Mouse (Mus musculus): ENCODE results near the gene Cplane1.
"Not testable (repeated sequence)": the region's sequence is repeated elsewhere in the genome, so short reads cannot be mapped to it uniquely, and the experiment has no call there.

Cplane1 gene

DNA sequence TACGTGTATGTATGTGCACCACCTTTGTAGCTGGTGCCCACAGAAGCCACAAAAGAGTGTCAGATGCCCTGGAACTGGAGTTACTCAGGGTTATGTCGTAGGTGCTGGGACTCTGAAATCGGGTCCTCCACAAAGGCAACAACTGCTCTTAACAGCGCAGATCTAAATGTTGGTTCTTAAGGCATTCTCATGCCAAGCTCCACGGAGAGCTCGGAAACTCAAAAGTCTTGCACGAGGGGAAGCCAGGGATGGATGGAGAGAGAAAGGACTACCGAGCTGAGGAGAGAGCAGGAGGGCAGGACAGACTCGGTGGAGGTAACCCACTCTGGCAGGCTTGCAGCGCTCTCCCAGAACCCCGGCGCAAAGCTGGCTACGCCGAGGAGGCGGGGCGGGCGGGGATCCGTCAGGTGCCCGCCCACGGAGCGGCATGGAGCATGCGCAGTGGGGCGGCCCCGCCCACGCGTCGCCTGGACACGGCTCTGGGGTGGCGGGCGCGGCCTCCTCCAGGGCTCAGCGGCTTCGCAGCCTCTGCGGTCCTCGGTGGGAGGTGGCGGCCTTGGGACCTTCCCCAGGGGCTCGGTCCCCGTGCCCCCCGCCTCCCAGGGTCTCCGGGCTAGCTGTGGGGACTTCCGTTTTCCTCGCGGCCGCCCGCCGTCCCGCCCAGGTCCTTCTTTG, at the start of gene Cplane1:
Gene Cplane1, plus strand, starts transcription at position 516 of the 675 bp plus-strand sequence.
- peak; percentile 92 for DNase-seq

DNA sequence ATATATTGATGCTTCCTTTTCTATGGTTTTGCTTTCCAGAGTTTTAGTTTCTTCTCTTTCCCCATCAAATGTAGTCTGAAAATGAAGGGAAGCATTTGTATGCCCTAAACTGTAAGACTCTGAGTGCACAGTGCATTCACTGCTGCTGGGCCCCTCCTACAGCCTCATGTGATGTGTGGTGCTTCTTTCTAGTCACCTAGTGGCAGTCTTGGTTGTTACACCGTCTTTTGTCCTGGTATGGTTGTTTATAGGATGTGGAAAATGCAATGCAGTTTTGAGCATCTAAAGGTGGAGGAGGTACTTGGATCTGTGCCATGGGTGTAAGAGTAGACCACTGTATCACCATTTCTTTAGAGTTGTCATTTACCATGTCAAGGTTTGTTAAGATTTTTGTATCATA, 39.6 kb upstream of the Cplane1 start:
- DNase-seq = no peak

DNA sequence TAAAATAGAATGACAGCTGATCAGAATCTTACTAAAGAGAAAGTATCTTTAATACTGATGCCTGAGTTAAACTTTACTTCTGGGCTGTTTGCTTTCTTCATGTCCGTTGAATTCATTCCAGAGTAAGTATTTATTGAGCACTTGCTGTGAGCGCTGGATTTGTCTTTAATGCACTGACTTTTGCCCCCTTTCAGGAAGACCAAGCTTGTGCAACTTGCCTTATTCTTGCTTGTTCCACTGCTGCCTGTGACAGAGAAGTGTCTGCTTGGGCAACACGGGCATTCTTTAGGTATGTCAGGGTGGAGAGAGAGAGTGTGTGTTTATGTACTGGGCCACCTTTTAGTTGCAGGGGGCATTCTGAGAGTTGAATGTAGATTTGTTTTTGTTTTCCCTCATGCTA, 37.6 kb upstream of the Cplane1 start:
- no peak for DNase-seq

DNA sequence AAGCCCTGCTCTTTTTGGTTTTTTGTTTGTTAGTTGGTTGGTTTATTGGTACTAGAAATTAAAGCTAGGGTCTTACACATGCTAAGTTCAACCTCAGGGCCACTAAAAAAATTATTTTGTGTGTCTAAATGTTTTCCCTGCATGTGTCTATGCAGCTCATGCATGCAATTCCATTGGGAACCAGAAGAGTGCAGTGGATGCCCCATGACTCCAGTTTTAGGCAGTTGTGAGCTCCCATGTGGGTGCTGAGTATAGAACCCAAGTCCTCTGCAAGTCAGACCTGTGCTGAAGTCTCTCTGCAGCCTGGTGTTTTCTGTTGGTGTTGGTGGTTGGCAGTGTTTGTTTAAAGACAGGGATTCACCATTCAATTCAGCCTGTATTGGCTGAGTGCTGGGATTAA, 37.1 kb upstream of the Cplane1 start:
- no peak for DNase-seq

DNA sequence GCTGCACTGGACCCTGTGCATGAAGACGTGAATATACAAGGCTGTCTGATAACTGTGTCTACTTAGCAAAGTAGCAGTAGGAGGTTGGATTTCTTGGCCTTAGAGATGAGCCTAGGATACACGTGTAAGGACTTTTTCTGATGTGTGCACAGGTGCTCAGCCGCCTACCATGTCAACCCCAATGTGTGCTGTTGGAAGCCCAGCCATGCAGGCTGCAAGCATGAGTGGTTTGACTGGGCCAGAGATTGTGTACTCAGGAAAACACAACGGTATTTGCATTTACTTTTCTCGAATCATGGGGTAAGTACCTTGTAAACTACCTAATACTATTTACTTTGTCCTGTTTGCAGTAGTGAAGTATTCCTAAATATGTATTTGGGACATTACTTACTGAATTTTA, 33.3 kb upstream of the Cplane1 start:
- DNase-seq = no peak

DNA sequence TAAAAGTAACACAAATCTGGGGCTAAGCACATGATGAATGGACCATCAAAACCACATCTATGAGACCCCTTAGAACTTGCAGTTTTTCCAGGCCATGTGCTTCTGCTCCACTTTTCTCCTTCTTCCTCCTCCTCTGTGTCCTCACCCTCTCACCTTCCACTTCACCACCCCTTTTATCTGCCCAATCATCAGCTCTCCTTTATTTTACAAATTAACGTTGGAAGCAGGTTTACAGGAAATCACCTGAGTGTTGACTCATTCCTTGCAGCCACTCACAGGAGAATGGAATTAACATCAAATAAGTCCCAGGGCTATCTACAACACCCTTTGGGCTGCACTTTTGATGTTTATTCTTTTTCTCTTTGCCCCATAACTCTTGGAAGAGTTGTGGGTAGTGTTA, 7.1 kb upstream of the Cplane1 start:
- no peak for DNase-seq

DNA sequence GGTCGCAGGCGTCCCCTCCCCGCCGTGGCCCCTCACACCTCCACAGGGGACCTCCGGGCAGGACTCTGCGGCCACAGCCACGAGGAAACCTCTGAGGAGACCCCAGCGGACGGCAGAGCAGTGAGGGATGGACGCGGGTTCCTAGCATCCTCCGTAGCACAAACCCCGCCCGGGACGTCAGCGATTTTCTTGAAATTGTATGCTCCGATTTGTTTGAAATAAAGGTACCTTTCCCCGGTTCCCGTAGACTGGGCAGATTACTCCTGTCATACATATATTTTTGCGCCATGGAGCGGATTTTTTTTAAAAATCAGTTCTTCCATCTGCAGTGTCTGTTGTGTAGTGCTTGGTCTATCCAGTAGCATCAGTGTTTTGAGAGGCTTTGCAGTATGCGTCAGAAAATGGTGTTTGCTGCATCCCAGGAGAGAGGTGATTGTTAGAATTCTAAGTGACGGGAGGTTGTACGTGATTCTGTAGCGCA, 400 bp downstream of the Cplane1 start:
- DNase-seq = no peak

DNA sequence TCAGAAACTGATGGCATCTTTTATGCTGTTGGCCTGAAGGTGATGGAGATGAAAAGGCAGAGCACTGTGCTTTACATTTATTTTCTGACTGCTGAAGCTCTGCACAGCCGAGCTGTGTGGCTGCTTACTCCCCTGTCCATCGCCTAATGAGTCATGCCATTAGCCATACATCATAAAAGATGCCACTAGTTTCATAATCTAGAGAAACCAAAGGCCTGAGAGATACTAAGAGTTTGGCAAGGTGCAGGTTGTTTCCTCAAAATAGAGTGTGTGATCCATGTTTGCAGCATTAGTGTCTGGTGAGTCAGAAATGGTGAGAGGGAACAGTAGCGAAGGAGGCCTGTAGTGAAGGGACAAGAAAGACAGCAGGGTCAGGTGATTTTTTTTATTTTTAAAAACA, 20.7 kb downstream of the Cplane1 start:
- no peak for DNase-seq

DNA sequence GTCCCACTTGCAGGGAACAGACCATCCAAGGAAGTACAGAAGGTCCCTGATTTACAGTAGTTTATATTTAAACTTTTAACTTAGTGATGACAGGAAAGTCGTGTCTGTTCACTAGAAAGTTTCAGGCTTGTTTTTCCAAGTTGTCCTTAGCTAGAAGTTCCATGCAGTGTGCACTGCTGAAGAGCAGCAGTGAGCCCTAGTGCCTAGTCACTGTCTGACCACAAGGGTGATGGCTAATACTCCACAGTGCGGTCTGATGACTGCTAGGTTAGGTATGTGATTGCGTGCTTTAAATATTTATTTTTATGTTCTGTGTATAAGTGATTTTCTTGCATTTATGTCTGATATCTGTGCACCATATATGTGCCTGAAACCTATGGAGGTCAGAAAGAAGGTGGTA, 21.5 kb downstream of the Cplane1 start:
- no peak for DNase-seq

DNA sequence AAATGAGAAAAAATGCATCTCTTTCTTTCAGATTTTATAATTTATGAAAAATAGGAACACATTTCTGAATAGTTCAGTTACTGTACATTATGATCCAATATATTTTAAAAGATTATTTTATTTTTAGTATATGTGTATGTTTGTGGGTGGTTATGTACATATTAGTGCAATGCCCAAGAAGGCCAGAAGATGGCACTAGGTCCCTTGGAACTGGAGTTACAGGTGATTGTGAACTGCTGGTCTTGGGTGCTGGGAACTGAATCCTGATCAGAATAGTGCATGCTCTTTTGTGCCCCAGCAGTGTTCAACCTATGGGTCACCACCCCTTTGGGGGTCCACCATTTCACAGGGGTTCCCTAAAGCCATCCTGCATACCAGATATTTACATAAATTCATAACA, 31.4 kb downstream of the Cplane1 start:
- DNase-seq = no peak

DNA sequence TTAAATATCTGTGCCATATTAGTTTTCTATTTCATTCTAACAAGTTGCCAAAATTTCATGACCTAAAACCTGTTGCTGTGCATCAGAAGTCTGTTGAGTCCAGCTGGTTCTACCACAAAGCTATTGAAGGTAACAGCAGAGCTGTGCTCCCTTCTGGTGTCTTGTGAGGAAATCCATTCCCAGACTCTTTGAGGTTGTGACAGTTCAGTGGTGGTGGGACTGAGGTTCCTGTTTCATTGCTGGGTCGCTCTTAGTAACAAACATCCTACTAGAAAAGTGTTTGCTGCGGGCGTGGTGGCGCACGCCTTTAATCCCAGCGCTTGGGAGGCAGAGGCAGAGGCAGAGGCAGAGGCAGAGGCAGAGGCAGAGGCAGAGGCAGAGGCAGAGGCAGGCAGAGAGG, 39.5 kb downstream of the Cplane1 start:
- no peak for DNase-seq

DNA sequence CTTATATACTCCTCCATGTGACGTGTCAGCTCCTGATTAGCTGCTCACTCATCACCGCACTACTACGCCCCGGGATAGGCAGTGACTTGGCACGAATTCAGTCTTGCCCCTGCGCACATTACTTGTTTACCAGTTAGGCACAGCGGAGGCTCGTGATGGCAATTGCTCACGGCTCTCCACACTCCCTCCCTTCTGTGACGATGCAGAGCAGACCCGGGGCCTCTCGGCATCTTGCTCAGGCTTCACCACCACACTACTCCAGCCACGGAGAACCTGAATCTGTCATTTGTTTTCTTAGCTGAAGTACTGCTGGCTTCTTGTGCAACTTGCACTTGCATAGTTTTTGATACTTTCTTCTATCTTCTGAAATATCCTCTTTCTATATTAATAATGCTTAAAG, 45.9 kb downstream of the Cplane1 start:
- DNase-seq = no peak

DNA sequence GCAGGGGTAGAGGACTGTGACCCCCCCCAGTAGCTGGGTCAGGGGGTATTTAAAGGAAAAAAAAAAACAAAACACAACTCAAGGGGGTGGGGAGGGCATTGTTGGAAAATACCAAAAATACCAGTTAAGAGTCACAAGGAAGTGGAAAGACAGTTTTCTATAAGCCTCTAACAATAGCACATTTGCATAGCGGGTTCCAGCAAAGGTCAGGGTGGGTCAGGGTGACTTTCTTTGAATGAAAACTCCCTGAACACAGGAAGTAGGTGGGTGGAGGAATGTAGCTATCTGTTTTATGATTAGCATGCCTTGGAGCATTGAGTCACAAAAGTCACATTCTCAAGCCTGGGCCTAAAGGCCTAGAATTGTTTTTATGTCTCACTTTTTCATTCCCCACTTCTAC, 65.3 kb downstream of the Cplane1 start:
- not testable (repeated sequence) for DNase-seq

DNA sequence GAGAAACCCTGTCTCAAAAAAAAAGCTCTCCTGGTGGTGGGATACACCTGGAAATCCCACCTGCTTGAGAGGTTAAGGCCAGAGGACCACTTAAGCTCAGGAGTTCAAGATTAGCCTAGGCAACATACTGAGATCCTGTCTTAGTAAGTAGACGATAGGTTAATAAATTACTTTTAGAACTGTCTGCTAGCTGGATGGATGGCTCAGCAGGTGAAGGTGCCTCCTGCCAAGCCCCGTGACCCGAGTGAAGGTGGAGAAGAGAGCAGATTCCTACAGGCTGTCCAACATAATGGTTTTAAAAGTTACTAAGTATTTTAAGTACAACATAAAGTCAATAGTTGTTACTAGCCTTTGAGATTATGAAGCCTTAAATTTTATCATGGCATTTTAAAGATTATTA, 97.0 kb downstream of the Cplane1 start:
- DNase-seq = no peak

DNA sequence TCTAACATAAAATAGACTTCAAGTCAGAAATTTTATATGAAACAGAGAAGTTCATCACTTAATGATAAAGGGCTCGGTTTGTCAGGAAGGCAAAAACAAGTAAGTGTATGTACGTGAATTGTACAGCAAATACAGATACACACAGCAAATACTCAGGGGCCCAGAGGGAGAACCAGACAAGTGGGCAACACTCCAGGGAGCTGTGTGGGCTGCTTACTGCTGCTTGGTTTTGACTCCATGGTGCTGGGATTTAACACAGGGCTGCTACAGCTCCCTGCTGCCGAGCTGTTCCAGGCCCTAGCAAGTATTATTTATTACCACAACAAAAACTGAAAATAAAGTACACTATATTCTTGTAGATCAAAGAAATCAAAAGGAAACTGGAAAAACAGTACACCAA, 98.3 kb downstream of the Cplane1 start:
- DNase-seq = no peak

DNA sequence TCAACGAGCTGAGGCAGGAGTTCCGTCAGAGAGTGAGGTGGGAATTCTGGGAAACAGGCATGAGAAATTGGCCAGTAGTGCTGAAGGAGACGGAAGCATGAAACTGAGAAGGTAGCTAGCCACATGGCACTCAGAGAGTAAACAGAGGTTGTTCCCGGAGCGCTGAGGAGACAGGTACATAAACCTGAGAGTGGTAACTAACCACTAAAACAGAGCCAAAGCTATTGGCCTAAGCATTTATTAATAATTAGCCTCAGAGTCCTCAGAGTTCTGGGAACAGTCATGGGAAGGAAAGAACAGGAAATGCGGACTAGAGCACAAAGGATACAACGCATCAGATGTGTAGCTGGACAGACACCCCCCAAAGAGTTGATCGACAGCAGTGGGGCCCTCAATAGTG, 99.3 kb downstream of the Cplane1 start:
- DNase-seq = no peak

DNA sequence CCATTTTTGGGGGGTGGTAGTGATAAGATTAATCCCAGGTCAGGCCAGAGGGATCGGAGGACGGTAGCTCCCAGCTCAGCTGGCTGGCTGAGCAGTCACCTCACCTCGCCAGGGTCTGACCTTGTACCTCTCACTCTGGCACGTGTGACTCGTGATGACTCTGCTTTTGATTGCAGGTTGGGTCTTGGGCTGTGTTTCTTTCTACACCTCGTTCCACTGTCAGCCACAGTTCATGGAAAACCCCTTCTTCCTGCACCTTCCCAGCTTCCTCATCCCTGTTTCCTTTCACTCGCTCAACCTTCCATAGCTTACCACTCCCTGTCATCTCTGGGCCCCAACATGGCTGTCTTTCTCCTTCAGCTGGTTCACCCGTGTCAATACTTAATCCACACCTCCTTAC, 103.0 kb downstream of the Cplane1 start:
- DNase-seq = no peak

DNA sequence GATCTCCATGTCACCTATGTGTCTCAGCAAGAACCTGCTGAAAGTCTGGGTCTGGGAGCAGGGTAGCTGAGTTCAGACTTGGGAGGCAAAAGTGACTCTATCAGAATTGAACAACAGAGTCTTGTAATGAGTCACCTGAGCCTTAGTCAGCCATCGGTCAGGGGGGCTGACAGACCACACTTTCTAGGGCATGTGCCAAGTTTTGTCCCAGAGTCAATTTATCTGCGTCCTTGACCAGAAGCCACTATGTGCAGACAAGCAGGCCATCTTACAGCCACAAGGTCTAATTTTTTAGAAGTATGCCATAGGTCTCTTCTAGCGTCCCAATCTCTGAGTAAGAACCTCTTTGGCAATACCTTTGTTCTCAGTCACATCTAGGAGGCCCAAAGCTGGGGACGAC, 109.0 kb downstream of the Cplane1 start:
- not testable (repeated sequence) for DNase-seq

DNA sequence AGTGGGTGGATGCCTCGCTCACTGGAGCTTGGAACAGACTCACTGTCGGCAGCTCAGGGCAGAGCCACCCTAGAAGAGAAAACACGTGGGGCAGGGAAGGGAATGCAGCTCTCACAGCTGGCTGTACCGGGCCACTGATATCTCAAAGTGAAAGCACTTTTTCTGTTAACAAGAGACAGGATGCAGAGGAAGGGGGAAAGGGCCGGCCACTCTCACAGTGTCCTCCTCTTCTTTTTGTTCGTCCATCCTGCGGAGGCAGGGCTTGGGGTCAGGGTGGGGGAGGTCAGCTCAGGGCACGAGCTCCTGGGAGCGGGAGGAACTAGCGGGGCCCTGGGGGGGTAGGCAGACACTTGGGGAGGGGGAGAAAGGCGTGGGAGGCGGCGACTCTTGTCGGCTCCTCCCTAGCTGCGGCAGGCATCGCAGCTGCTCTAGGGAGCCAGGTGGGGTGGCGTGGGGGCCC, 110.4 kb downstream of the Cplane1 start:
- DNase-seq = no peak

DNA sequence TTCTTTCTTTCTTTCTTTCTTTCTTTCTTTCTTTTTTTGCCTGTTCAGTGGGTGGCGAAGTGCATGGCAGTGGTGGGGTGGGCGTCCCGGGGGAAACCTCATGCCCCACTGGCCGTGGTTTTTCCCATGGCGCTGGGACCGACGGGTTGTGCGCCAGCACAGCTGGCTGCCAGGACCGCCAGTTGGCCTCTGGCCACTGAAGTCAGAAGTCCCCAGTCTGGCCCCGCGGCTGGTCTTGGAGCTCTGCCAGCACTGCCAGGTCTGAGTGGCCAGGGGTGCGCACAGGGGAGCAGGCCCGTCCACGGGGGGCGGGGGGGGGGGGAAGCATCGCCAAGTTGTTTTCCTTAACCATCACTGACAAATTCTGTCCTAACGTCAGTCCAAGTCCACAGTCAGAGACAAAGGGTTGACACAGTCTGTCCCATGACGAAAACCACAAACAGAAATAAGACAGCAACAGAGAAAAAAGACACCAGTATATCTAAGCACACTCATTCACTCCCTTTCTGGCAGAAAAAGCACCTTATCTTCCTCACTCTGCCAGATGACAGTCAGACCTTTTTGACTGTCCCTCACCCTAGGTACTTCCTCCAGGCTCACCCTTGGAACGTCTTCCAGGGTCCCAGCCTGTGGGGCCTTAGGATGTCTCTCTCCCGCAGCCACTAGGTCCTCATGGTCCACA, 111.2 kb downstream of the Cplane1 start:
- peak; percentile 15 for DNase-seq

DNA sequence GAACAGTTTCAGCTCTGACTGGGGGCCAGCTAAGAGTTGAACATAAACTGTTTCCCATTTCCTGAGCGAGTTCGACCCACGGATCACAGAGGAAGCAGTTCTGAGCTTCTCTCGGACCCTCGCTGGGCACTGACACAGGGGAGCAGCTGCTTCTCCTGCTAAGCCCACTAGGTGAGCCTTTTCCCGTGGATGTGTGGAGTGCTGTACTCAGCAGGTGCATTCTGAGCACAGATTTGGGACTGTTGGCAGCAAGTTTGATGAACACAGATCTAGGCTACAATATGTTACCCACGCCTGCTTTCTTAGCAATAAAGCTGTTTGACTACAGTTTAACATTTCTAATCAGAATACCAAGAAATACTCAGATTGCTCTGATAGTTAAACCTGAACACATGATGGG, 112.8 kb downstream of the Cplane1 start:
- DNase-seq = peak; percentile 27

DNA sequence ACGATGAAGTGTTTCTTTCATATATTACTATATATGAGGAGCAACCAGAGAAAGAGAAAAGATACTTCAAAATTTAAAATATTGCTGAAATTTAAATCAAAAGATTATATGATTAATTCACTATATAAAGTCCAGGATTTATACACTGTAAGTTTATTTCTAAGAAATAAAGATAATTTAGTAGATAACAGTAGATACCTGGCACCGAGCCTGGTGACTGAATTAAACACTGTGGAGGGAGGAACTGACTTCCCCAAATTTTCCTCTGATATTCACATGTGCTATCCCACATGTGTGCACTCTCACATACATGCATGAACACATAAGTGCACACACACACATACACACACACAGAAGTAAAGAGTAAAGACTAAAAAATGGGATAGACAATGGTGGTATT, 113.2 kb downstream of the Cplane1 start:
- no peak for DNase-seq

DNA sequence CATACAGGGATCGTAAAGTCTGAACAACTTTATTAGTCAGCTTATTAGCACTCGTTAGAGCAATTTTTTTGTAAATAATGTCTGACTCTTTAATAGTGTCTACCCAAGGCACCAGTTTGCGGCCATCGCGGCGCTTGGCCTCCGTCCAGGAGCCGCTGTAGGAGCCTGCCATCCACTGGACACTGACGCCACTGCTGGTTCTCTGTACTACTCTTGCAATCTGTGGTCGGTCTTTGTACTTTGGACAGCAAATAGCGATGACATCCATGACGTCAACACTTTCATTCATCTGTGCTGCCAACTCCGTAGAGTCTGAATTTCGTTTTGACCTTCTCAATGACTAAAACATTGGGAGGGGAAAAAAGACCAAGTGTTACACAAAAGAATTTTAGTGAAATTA, 122.3 kb downstream of the Cplane1 start:
- no peak for DNase-seq

DNA sequence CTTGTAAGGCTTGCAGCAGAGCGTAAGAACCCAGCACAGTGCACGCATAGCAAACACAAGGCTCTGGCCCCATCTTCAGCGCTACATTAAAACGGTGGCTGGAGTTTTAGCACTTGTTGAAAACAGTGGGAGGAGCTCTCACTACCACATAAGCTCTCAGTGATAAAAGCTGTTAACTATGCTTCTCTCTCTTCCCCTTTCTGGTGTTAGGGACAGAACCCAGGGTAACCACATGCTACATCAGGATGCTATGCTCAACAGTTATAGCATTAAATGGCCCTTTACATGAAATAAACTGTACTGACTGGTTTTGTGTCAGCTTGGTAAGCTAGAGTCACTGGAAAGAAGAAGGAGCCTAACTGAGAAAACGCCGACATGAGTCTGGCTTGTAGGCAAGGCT, 125.2 kb downstream of the Cplane1 start:
- DNase-seq = no peak

DNA sequence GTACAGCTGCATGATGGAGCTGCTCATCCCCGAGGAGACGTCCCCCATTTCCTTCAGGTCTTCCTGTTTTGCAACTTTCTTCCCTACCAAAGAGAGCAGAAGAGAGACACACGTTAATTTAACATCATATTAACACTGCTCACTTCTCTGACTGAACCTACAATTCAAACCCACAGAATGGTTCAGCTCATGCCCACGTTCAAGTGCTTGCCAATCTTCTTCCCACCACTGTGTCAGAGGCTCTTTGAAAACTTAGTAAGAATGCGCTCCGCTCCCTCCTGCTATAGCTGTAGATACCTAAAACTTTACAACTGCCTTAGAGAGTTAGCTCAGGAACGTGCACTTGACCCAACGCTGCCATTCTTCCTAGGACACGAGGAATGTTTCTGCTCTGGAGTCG, 134.0 kb downstream of the Cplane1 start:
- DNase-seq = no peak

Measured in cerebellum, adult 11 months (tissue).